Mouse (Mus musculus): ENCODE measurements around the gene Trim65. TPM values are rescaled to one million over a fixed set of nuclear protein-coding genes. Genes with fewer than 3 reads are reported as not detected.

Gene Trim65
- polyA plus RNA-seq, 1 experiment from 2014 or later: 6.5 TPM

Other genes starting within 250 kb of the Trim65 start
- gene Smim5, start 231.2 kb downstream of the Trim65 start, polyA plus RNA-seq (2015; fragmentation: Nextera tagmentation; extraction: Ambion mirVana): 68.4 and 82.9 TPM in 2 replicates
- 3.7 and 5.7 TPM in 2 replicates for gene Smim6, start 219.1 kb downstream of the Trim65 start, polyA plus RNA-seq (2015; fragmentation: Nextera tagmentation; extraction: Ambion mirVana)
- 20.2 and 23.5 TPM in 2 replicates for gene Sap30bp, start 197.8 kb downstream of the Trim65 start, polyA plus RNA-seq (2015; fragmentation: Nextera tagmentation; extraction: Ambion mirVana)
- 13.2 and 13.6 TPM in 2 replicates for gene Recql5, start 197.7 kb downstream of the Trim65 start, polyA plus RNA-seq (2015; fragmentation: Nextera tagmentation; extraction: Ambion mirVana)
- 2.7 and 4.4 TPM in 2 replicates for gene Itgb4, start 156.4 kb downstream of the Trim65 start, polyA plus RNA-seq (2015; fragmentation: Nextera tagmentation; extraction: Ambion mirVana)
- 142 and 153 TPM in 2 replicates for gene Galk1, start 118.4 kb downstream of the Trim65 start, polyA plus RNA-seq (2015; fragmentation: Nextera tagmentation; extraction: Ambion mirVana)
- 661 and 709 TPM in 2 replicates for gene H3f3b, start 103.2 kb downstream of the Trim65 start, polyA plus RNA-seq (2015; fragmentation: Nextera tagmentation; extraction: Ambion mirVana)
- 22.7 and 23.2 TPM in 2 replicates for gene Unk, start 100.8 kb downstream of the Trim65 start, polyA plus RNA-seq (2015; fragmentation: Nextera tagmentation; extraction: Ambion mirVana)
- 3.2 and 5.9 TPM in 2 replicates for gene Unc13d, start 53.2 kb downstream of the Trim65 start, polyA plus RNA-seq (2015; fragmentation: Nextera tagmentation; extraction: Ambion mirVana)
- 143 and 153 TPM in 2 replicates for gene Wbp2, start 44.1 kb downstream of the Trim65 start, polyA plus RNA-seq (2015; fragmentation: Nextera tagmentation; extraction: Ambion mirVana)
- 79.8 and 89.2 TPM in 2 replicates for gene Trim47, start 3.9 kb downstream of the Trim65 start, polyA plus RNA-seq (2015; fragmentation: Nextera tagmentation; extraction: Ambion mirVana)
- gene Mrpl38, start 7.7 kb upstream of the Trim65 start, polyA plus RNA-seq (2015; fragmentation: Nextera tagmentation; extraction: Ambion mirVana): 102 and 106 TPM in 2 replicates
- gene Fbf1, start 37.0 kb upstream of the Trim65 start, polyA plus RNA-seq (2015; fragmentation: Nextera tagmentation; extraction: Ambion mirVana): 20.8 and 23.7 TPM in 2 replicates
- 76.0 and 84.5 TPM in 2 replicates for gene Ten1, start 67.7 kb upstream of the Trim65 start, polyA plus RNA-seq (2015; fragmentation: Nextera tagmentation; extraction: Ambion mirVana)
- 38.6 and 40.5 TPM in 2 replicates for gene Acox1, start 67.9 kb upstream of the Trim65 start, polyA plus RNA-seq (2015; fragmentation: Nextera tagmentation; extraction: Ambion mirVana)
- gene Evpl, start 106.9 kb upstream of the Trim65 start, polyA plus RNA-seq (2015; fragmentation: Nextera tagmentation; extraction: Ambion mirVana): 1.2 TPM in 2 replicates
- 65.9 and 72.3 TPM in 2 replicates for gene Srp68, start 143.1 kb upstream of the Trim65 start, polyA plus RNA-seq (2015; fragmentation: Nextera tagmentation; extraction: Ambion mirVana)
- 0.11 and 0.20 TPM in 2 replicates for gene Galr2, start 149.8 kb upstream of the Trim65 start, polyA plus RNA-seq (2015; fragmentation: Nextera tagmentation; extraction: Ambion mirVana)
- gene Exoc7, start 176.1 kb upstream of the Trim65 start, polyA plus RNA-seq (2015; fragmentation: Nextera tagmentation; extraction: Ambion mirVana): 50.2 and 54.6 TPM in 2 replicates
- 2.0 and 4.3 TPM in 2 replicates for gene Foxj1, start 204.3 kb upstream of the Trim65 start, polyA plus RNA-seq (2015; fragmentation: Nextera tagmentation; extraction: Ambion mirVana)